Mouse (Mus musculus) cerebellum, adult 2 months (tissue): Measurements from ENCODE around the gene Svep1.

ENCODE experiments used
- CTCF ChIP-seq: fragments of 200-500 bp; IDR thresholded peaks from 2 replicates; pipeline ENCODE4 v1.5.1; 2011; ENCODE audit warnings: low read depth, mild to moderate bottlenecking, control low read depth, low read length, moderate library complexity, borderline replicate concordance; ENCODE audit not compliant: insufficient read depth
- POLR2A ChIP-seq: fragments of 200-500 bp; IDR thresholded peaks from 2 replicates; pipeline ENCODE4 v1.6.1; 2011; ENCODE audit warnings: low read length, control low read depth, borderline replicate concordance; ENCODE audit not compliant: insufficient read depth

- TF ChIP-seq CTCF, result no peak
- no peak for TF ChIP-seq POLR2A
Measured at GRCm38 (mm10) chr4:58149186-58149585, 57.5 kb downstream of the Svep1 start.
